Mouse (Mus musculus) kidney, postnatal 0 days (tissue): ENCODE data around the gene Ccdc115. TPM values are rescaled to one million over a fixed set of nuclear protein-coding genes. Genes with fewer than 3 reads are reported as not detected.
A peak's percentile ranks its signal among the peaks of the same experiment; 100 is the strongest.

Source experiments
- ATAC-seq: fragments of 200-750 bp; cut with Nextera tagmentation; replicated peaks from 2 replicates; pipeline ENCODE4 v1.8.0; 2017; ENCODE audit warnings: low read depth, moderate number of reproducible peaks, moderate TSS enrichment, moderate library complexity; ENCODE audit not compliant: low FRiP score
- DNase-seq: peaks from one replicate; pipeline ENCODE4 v3.0.0-alpha.2; 2016; ENCODE audit warnings: low spot score
- H3K27ac ChIP-seq: fragments of 300-500 bp; sonication (generic); 2 replicates; pipeline ENCODE4 v1.5.1; 2014; ENCODE audit warnings: mild to moderate bottlenecking
- H3K27me3 ChIP-seq: fragments of 300-500 bp; sonication (generic); 2 replicates; pipeline ENCODE4 v1.6.1; 2014; ENCODE audit warnings: low read length, mixed read lengths; ENCODE audit not compliant: insufficient read depth
- H3K36me3 ChIP-seq: fragments of 300-500 bp; sonication (generic); 2 replicates; pipeline ENCODE4 v1.6.1; 2014; ENCODE audit warnings: low read length, mixed read lengths; ENCODE audit not compliant: insufficient read depth
- H3K4me1 ChIP-seq: fragments of 300-500 bp; sonication (generic); replicated peaks from 2 replicates; pipeline ENCODE4 v1.6.1; 2014; ENCODE audit warnings: antibody characterized with exemption, low read length, mixed read lengths; ENCODE audit not compliant: insufficient read depth
- H3K4me2 ChIP-seq: fragments of 300-500 bp; sonication (generic); 2 replicates; pipeline ENCODE4 v1.6.1; 2014; ENCODE audit warnings: mild to moderate bottlenecking, low read length, moderate library complexity, mixed read lengths
- H3K4me3 ChIP-seq: fragments of 300-500 bp; sonication (generic); replicated peaks from 2 replicates; pipeline ENCODE4 v1.5.1; 2014; ENCODE audit warnings: low read depth, low read length
- H3K9ac ChIP-seq: fragments of 300-500 bp; sonication (generic); 2 replicates; pipeline ENCODE4 v1.6.1; 2014; ENCODE audit warnings: low read depth, low read length
- H3K9me3 ChIP-seq: fragments of 300-500 bp; sonication (generic); replicated peaks from 2 replicates; pipeline ENCODE4 v1.6.1; 2016; ENCODE audit warnings: low read length, inconsistent platforms, mixed read lengths
- CTCF ChIP-seq: IDR thresholded peaks from 2 replicates; pipeline ENCODE4 v1.5.1; 2016; ENCODE audit warnings: antibody characterized with exemption, low read depth, mild to moderate bottlenecking, moderate library complexity
- WGBS: fragments of 180-500 bp; shearing (Covaris S2); extraction: QIAGEN DNeasy Blood & Tissue Kit; methylation state at CpG from one replicate; pipeline ENCODE4 v1.1.7; 2014; 5-methylcytosine and 5-hydroxymethylcytosine counted together
- microRNA-seq: library from miRNA; unstranded; fragments of <30 nt; microRNA quantifications from one replicate; pipeline ENCODE4, GENCODE M21; 2016
- polyA plus RNA-seq: library from polyadenylated mRNA; unstranded; fragments of >200 nt; fragmentation: Nextera tagmentation; extraction: Ambion mirVana; gene quantifications from 2 replicates; pipeline ENCODE4 v1.2.1, GENCODE M21; 2015

Ccdc115 gene
- polyA plus RNA-seq, 1 experiment from 2014 or later = 42.7 TPM

- Histone ChIP-seq H3K27ac (no peak overlapping the region), H3K9ac (no peak overlapping the region), H3K36me3 (no peaks in the 10 kb centered on the region), H3K4me2 (no peak overlapping the region), H3K4me3 (no peak overlapping the region), H3K4me1 (no peaks in the 10 kb centered on the region), H3K27me3 (no peaks in the 10 kb centered on the region), H3K9me3 (peaks cover 20% of the 10 kb centered on the region)
- WGBS = 91% methylated on average over 2 of the region's 2 CpGs
- no peak for TF ChIP-seq CTCF
- ATAC-seq (no peak), DNase-seq (no peak)
Measured at GRCm38 (mm10) chr1:34428466-34428865, 11.0 kb downstream of the Ccdc115 start.

- DNase-seq (peak; percentile 77), ATAC-seq (no peak; the same call in 1 of the 2 replicates)
- H3K27me3 ChIP-seq = no peaks in the 10 kb centered on the region
- 29% methylated on average over 11 of the region's 11 CpGs for WGBS
- no peak overlapping the region for H3K27ac ChIP-seq
- no peaks in the 10 kb centered on the region for H3K9me3 ChIP-seq
- H3K4me2 ChIP-seq = no peak overlapping the region
- H3K9ac ChIP-seq = no peak overlapping the region
- H3K4me1 ChIP-seq = no peaks in the 10 kb centered on the region
- H3K36me3 ChIP-seq = no peaks in the 10 kb centered on the region
- no peak overlapping the region for H3K4me3 ChIP-seq
- TF ChIP-seq CTCF = no peak
Measured at GRCm38 (mm10) chr1:34399182-34399953, 40.1 kb downstream of the Ccdc115 start.

- no peak for DNase-seq
- TF ChIP-seq CTCF = no peak
- ATAC-seq = no peak
- no peaks in the 10 kb centered on the region for H3K9me3 ChIP-seq
- no peak overlapping the region for H3K4me2 ChIP-seq
- no peak overlapping the region for H3K27ac ChIP-seq
- H3K4me1 ChIP-seq = no peaks in the 10 kb centered on the region
- no peak overlapping the region for H3K4me3 ChIP-seq
- no peak overlapping the region for H3K9ac ChIP-seq
- H3K27me3 ChIP-seq = no peaks in the 10 kb centered on the region
- 96% methylated on average over 4 of the region's 4 CpGs for WGBS
- H3K36me3 ChIP-seq = no peaks in the 10 kb centered on the region
Measured at GRCm38 (mm10) chr1:34396321-34396720, 43.2 kb downstream of the Ccdc115 start.

GRCm38 (mm10) chr1:34389234-34389891, 50.1 kb downstream of the Ccdc115 start:
- H3K9ac ChIP-seq = no peak overlapping the region
- TF ChIP-seq CTCF = no peak
- DNase-seq = peak; percentile 65
- no peaks in the 10 kb centered on the region for H3K36me3 ChIP-seq
- H3K9me3 ChIP-seq = no peaks in the 10 kb centered on the region
- no peak overlapping the region for H3K4me2 ChIP-seq
- no peak for ATAC-seq
- no peaks in the 10 kb centered on the region for H3K27me3 ChIP-seq
- H3K27ac ChIP-seq = peak overlapping the region; percentile 66
- 56% methylated on average over 6 of the region's 6 CpGs for WGBS
- no peak overlapping the region for H3K4me3 ChIP-seq
- no peaks in the 10 kb centered on the region for H3K4me1 ChIP-seq

GRCm38 (mm10) chr1:34388849-34389233, 50.6 kb downstream of the Ccdc115 start:
- no peak overlapping the region for H3K4me2 ChIP-seq

GRCm38 (mm10) chr1:34387346-34388327, 51.8 kb downstream of the Ccdc115 start:
- Histone ChIP-seq H3K9ac (no peak overlapping the region), H3K27ac (no peak overlapping the region), H3K4me1 (no peaks in the 10 kb centered on the region), H3K4me3 (no peak overlapping the region), H3K4me2 (no peak overlapping the region), H3K9me3 (no peaks in the 10 kb centered on the region), H3K27me3 (no peaks in the 10 kb centered on the region), H3K36me3 (no peaks in the 10 kb centered on the region)
- ATAC-seq = no peak
- 59% methylated on average over 12 of the region's 12 CpGs for whole genome bisulfite sequencing
- peak; percentile 34 for DNase-seq
- TF ChIP-seq CTCF = no peak

More at GRCm38 (mm10) chr1:34388849-34389233, 50.6 kb downstream of the Ccdc115 start:
- Histone ChIP-seq H3K27ac (peak overlapping the region; percentile 66; the same call in 1 of the 2 replicates), H3K9ac (no peak overlapping the region), H3K4me1 (no peaks in the 10 kb centered on the region), H3K36me3 (no peaks in the 10 kb centered on the region), H3K27me3 (no peaks in the 10 kb centered on the region), H3K4me3 (no peak overlapping the region), H3K9me3 (no peaks in the 10 kb centered on the region)
- WGBS = 79% methylated on average over 11 of the region's 11 CpGs
- ATAC-seq = no peak
- no peak for DNase-seq
- TF ChIP-seq CTCF = no peak

Small RNA genes lying within 50 kb of the gene (microRNA-seq; reads per million reads assigned to microRNA genes)
- 1.6 reads per million for gene Mir5103

Other genes starting within 250 kb of the Ccdc115 start
- gene Imp4, start 179 bp upstream of the Ccdc115 start, polyA plus RNA-seq = 74.9 and 80.9 TPM in 2 replicates
- gene Ptpn18, start 20.1 kb upstream of the Ccdc115 start, polyA plus RNA-seq = 29.0 and 33.9 TPM in 2 replicates
- not detected in 2 replicates for gene Prss39, start 58.7 kb upstream of the Ccdc115 start, polyA plus RNA-seq
- 0.13 and 0.14 TPM in 2 replicates for gene Cfc1, start 96.0 kb upstream of the Ccdc115 start, polyA plus RNA-seq
- not detected in 2 replicates for gene Prss40, start 121.3 kb upstream of the Ccdc115 start, polyA plus RNA-seq
- gene Amer3, start 140.0 kb upstream of the Ccdc115 start, polyA plus RNA-seq = not detected in 2 replicates